Mouse (Mus musculus): ENCODE measurements at regions not wholly inside any gene's neighbourhood (a gene's known extent, or its start where the extent isn't known, plus 50 kb on each side); places are given as distances from the start of the nearest gene placed in this dataset.

- TF ChIP-seq CTCF (IDR thresholded peaks at IDR 0.05; ENCODE audit: low read depth) (no peak), EP300 (IDR thresholded peaks at IDR 0.05; ENCODE audit: low read depth) (no peak)
Measured at GRCm38 (mm10) chr3:129131140-129131539, 68.5 kb upstream of the Pitx2 start.
